Mouse (Mus musculus): ENCODE results near the gene Zbtb12. TPM values are rescaled to one million over a fixed set of nuclear protein-coding genes. Genes with fewer than 3 reads are reported as not detected.
"Not testable (repeated sequence)": the region's sequence is repeated elsewhere in the genome, so short reads cannot be mapped to it uniquely, and the experiment has no call there.

Gene Zbtb12
- 4.0 and 4.7 TPM in 2 replicates for polyA plus RNA-seq (2012; rRNA removed)

GRCm38 (mm10) chr17:34879336-34879879 lies at the start of gene Zbtb12:
TSS of gene Zbtb12 (plus strand) at chr17:34879483.
- TF ChIP-seq CTCF (IDR thresholded peaks at IDR 0.05; ENCODE audit: control insufficient read depth, insufficient read depth, insufficient replicate concordance, low read depth, low read length) (no peak), POLR2A (IDR thresholded peaks at IDR 0.05; ENCODE audit: control insufficient read depth, low read depth, low read length) (no peak)
- Histone ChIP-seq H3K36me3 (ENCODE audit: control insufficient read depth, insufficient read depth, low read length) (no peaks in the 10 kb centered on the region), H3K27ac (ENCODE audit: control insufficient read depth, insufficient read depth, low read depth, low read length) (0 out of 2 replicates have a peak within 1 kb of the TSS, but pooled peaks have one; percentile 57), H3K4me1 (ENCODE audit: control insufficient read depth, insufficient read depth, low read length) (peaks cover 14% of the 10 kb centered on the region), H3K4me3 (ENCODE audit: control insufficient read depth, low read depth, low read length) (peak within 1 kb of the TSS; percentile 72), H3K27me3 (ENCODE audit: control insufficient read depth, insufficient read depth, low read length) (no peaks in the 10 kb centered on the region)

DNA sequence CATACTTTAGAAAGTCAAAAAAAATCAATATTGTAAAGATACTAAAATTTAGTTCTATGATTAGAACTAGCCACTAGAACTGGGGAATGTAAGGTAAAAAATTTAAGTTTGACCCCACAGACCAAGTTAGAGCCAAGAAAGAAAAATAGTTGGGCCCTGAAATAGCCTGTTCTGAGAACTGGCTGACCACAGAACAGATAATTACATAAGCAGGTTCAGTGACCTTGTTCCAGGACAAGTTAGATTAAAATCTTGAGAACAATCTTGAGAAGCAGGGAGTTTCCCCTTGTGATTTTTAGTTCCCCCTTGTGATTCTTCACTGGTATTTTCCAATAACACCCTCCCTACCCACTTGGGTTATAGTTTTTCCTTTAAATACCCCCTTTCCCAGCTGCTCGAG lies 48.5 kb upstream of the Zbtb12 start:
- not testable (repeated sequence) for H3K36me3 ChIP-seq (ENCODE audit: control insufficient read depth, insufficient read depth, low read length); H3K27me3 ChIP-seq (ENCODE audit: control insufficient read depth, insufficient read depth, low read length); H3K27ac ChIP-seq (ENCODE audit: control insufficient read depth, insufficient read depth, low read depth, low read length); H3K4me3 ChIP-seq (ENCODE audit: control insufficient read depth, low read depth, low read length); H3K4me1 ChIP-seq (ENCODE audit: control insufficient read depth, insufficient read depth, low read length)

GRCm38 (mm10) chr17:34836155-34836855 lies 43.0 kb upstream of the Zbtb12 start:
- Histone ChIP-seq H3K27me3 (ENCODE audit: control insufficient read depth, insufficient read depth, low read length) (no peaks in the 10 kb centered on the region), H3K4me3 (ENCODE audit: control insufficient read depth, low read depth, low read length) (peak overlapping the region; percentile 99), H3K27ac (ENCODE audit: control insufficient read depth, insufficient read depth, low read depth, low read length) (peak overlapping the region; percentile 82), H3K36me3 (ENCODE audit: control insufficient read depth, insufficient read depth, low read length) (peaks cover 1% of the 10 kb centered on the region; the same call in 1 of the 2 replicates), H3K4me1 (ENCODE audit: control insufficient read depth, insufficient read depth, low read length) (peaks cover 14% of the 10 kb centered on the region)
- TF ChIP-seq CTCF (IDR thresholded peaks at IDR 0.05; ENCODE audit: control insufficient read depth, insufficient read depth, insufficient replicate concordance, low read depth, low read length): no peak
- no peak for TF ChIP-seq POLR2A (IDR thresholded peaks at IDR 0.05; ENCODE audit: control insufficient read depth, low read depth, low read length)

DNA sequence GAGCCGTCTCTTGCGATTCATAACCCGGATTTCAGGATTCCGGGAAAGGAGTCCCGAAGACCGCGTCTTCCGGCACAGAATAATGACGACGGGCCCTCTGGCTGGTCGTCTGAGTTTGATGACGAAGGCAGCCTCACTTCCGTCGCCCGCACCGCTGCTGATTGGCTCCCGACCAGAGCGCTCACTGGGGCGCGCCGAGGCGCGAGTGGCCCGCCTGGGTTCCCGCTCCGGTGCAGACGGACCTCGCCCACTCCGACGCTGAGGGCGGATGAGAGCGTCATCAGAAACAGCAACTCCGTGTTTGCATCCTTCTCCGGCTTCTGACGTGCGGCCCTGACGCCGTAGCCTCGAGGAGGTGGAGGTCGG lies 42.4 kb upstream of the Zbtb12 start, which contains the start of the genes Stk19 and Dxo:
Gene Stk19 (minus strand): TSS at position 90 of the 366 bp plus-strand sequence.
Gene Dxo (plus strand): TSS at position 164 of the 366 bp plus-strand sequence.
- peak within 1 kb of the TSS; percentile 99 for H3K4me3 ChIP-seq (ENCODE audit: control insufficient read depth, low read depth, low read length)
- peak within 1 kb of the TSS; percentile 86 for H3K27ac ChIP-seq (ENCODE audit: control insufficient read depth, insufficient read depth, low read depth, low read length)
- peaks cover 14% of the 10 kb centered on the region for H3K4me1 ChIP-seq (ENCODE audit: control insufficient read depth, insufficient read depth, low read length)
- peaks cover 1% of the 10 kb centered on the region; the same call in 1 of the 2 replicates for H3K36me3 ChIP-seq (ENCODE audit: control insufficient read depth, insufficient read depth, low read length)
- no peaks in the 10 kb centered on the region for H3K27me3 ChIP-seq (ENCODE audit: control insufficient read depth, insufficient read depth, low read length)
- TF ChIP-seq POLR2A (IDR thresholded peaks at IDR 0.05; ENCODE audit: control insufficient read depth, low read depth, low read length) (peak; percentile 51; the same call in 1 of the 2 replicates), CTCF (IDR thresholded peaks at IDR 0.05; ENCODE audit: control insufficient read depth, insufficient read depth, insufficient replicate concordance, low read depth, low read length) (no peak)

DNA sequence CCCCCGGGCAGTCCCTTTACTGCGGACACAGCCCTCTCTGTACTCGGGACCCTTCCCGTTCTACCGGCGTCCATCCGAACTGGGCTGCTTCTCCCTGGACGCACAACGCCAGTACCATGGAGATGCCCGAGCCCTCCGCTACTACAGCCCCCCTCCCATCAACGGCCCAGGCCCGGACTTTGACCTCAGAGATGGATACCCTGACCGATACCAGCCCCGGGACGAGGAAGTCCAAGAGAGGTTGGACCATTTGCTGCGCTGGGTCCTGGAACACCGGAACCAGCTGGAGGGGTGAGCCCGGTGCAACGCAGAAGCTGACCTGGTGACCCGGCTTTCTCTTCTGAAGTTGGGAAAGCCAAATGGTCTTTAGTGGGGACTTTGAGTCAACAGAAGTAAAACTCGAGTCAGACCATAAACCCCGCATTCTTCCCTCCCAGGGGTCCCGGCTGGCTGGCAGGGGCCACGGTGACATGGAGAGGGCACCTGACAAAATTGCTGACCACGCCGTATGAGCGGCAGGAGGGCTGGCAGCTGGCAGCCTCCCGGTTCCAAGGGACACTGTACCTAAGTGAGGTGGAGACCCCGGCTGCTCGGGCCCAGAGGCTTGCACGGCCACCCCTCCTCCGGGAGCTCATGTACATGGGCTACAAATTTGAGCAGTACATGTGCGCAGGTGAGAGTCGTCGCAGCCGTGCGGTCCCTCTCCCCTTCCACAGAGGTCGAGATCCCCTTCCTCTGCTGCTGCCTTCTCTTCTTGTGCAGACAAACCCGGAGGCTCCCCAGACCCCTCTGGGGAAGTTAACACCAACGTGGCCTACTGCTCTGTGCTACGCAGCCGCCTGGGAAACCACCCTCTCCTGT lies 41.6 kb upstream of the Zbtb12 start:
- TF ChIP-seq POLR2A (IDR thresholded peaks at IDR 0.05; ENCODE audit: control insufficient read depth, low read depth, low read length) (no peak), CTCF (IDR thresholded peaks at IDR 0.05; ENCODE audit: control insufficient read depth, insufficient read depth, insufficient replicate concordance, low read depth, low read length) (no peak)
- Histone ChIP-seq H3K36me3 (ENCODE audit: control insufficient read depth, insufficient read depth, low read length) (peaks cover 1% of the 10 kb centered on the region; the same call in 1 of the 2 replicates), H3K4me1 (ENCODE audit: control insufficient read depth, insufficient read depth, low read length) (peaks cover 14% of the 10 kb centered on the region), H3K4me3 (ENCODE audit: control insufficient read depth, low read depth, low read length) (peak overlapping the region; percentile 99), H3K27ac (ENCODE audit: control insufficient read depth, insufficient read depth, low read depth, low read length) (peak overlapping the region; percentile 86), H3K27me3 (ENCODE audit: control insufficient read depth, insufficient read depth, low read length) (no peaks in the 10 kb centered on the region)

DNA sequence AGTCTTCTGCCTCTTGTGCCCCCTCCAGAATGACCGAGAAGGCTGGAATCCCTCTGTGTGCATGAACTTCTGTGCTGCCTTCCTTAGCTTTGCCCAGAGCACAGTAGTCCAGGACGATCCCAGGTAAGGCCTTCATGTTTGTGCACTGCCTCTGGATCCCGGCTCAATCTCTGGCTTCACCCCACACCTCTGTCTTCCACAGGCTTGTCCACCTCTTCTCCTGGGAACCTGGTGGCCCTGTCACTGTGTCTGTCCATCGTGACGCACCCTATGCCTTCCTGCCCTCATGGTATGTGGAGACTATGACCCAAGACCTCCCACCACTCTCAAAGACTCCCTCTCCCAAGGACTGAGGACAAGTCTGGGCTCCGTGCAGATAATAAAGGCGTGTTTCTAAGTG lies 40.5 kb upstream of the Zbtb12 start:
- H3K27ac ChIP-seq (ENCODE audit: control insufficient read depth, insufficient read depth, low read depth, low read length): no peak overlapping the region
- H3K4me1 ChIP-seq (ENCODE audit: control insufficient read depth, insufficient read depth, low read length): peaks cover 14% of the 10 kb centered on the region
- no peak for TF ChIP-seq CTCF (IDR thresholded peaks at IDR 0.05; ENCODE audit: control insufficient read depth, insufficient read depth, insufficient replicate concordance, low read depth, low read length)
- TF ChIP-seq POLR2A (IDR thresholded peaks at IDR 0.05; ENCODE audit: control insufficient read depth, low read depth, low read length): no peak; the same call in 1 of the 2 replicates
- no peaks in the 10 kb centered on the region for H3K27me3 ChIP-seq (ENCODE audit: control insufficient read depth, insufficient read depth, low read length)
- H3K4me3 ChIP-seq (ENCODE audit: control insufficient read depth, low read depth, low read length): no peak overlapping the region; the same call in 1 of the 2 replicates
- peaks cover 1% of the 10 kb centered on the region; the same call in 1 of the 2 replicates for H3K36me3 ChIP-seq (ENCODE audit: control insufficient read depth, insufficient read depth, low read length)

Measured in testis, adult 2 months (tissue).